Mouse (Mus musculus) regulatory T cell (primary cell): ENCODE data around the gene Cttnbp2nl.

Source experiments
- in situ Hi-C: fragments of 300-600 bp; cut with MboI, MseI; formaldehyde crosslinking; loops from one replicate; pipeline ENCODE4 v1.15.1; 2025; ENCODE audit warnings: high pct_unique_total_duplicates

The Cttnbp2nl gene

DNA sequence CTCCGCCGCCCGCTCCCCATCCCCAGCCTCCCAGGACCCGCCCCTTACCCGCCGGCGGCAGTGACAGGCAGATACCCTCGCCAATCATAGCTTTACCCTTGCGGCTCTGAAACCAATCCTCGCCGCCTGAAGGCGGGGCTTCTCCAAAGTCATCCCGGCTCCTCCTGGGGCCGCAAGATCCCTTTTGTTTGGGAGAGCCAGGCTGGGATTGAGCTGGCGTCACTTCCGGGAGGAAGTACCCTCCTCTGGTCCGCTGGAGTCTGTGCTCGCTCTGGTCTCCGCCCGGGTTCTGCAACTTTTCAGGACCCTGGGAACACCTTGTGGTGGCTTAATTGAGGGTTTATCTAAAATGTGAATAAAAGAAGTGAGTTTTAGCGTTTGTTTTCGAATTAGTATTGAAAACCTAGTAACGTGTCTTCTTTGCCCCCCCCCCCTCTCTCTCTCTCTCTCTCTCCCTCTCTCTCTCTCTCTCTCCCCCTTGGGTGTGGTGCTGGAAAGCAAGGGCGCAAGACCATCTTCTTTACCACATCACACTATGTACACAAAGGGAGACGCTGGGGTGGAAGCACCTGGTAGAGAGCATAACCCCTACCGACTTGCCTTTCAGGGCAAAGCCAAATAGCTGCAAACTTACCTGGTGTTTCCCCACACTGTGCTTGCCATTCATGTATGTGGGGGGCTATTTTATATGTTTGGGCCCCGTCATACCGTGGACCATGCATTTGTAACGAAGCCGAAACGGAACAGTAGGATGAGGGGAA lies at the start of gene Cttnbp2nl:
TSS of gene Cttnbp2nl (minus strand) at position 210 of the 761 bp plus-strand sequence.
- in situ Hi-C loops, result no loop called here

DNA sequence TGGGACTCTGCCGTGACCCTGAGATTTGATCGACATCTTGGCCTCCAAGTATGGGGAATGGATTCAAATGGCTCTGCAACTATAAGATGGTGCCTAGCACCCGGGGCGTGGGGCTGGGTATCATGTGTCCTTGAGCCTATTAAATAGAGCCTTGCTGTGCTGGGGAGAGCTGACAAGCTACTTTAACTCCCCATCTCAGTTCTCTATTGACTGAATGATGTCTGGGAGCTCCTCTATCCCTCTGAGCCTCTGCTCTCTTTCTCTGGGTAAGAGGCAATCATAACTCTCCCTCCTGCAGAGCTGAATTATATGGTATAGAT lies 47.3 kb upstream of the Cttnbp2nl start:
- in situ Hi-C loops, result no loop called here

DNA sequence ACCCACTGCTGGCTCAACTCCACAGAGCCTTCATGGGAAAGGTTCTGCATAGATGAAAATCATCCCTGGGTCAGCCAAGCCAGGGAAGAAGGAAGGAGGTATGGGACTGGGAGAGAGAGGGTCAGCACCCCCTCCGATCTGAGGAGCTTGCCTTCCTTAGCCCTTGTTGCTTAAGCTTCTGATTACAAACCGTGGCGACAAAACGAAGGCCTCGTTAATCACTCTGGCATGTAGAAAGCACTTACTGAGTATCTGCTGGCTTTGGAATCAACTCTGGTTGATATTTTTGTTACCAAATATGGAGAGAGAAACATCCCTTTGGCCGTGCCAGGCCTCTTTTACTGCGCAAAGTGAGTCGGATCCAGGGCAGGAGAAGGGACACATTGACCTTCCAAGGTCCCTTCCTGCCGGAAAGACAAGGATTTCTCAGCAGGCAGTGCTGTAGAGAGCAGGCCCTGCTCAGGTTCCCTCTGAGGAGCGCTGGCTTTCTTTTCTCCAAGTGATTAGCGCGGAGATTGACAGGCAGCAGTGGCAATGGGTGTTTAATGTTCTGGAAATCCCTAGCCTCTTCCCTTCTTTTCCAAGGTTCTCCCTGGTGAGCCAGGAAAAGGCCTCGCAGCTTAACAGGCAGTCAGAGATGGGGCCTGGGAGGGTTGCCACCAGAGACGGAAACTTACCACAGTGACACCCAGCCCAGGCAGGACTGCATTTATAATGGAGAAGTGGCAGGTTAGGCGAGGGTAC lies 46.8 kb upstream of the Cttnbp2nl start:
- in situ Hi-C loops, result loop anchor here (5.0 kb wide), 1 partner anchor 43 kb away; no protein-coding TSS in a partner anchor

DNA sequence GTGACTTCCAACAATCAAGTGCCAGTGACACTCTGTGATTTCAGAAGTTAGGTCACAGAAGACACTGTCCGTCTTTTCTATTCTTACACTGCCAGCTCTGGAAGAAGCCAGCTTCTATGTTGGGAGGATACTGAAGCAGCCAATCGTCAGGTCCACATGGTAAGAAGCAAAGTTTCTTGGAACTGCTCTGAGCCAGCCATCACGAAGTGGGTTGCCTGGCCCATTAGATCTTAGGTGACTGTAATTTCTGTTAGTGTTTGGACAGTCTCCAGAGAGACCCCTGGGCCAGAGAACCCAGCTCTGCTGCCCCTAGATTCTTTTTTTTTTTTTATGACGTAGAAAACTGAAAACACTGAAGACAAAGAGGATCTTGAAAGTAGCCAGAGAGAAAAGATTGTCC lies 44.6 kb upstream of the Cttnbp2nl start:
- in situ Hi-C loops, result loop anchor here (5.0 kb wide), 1 partner anchor 45 kb away; no protein-coding TSS in a partner anchor

DNA sequence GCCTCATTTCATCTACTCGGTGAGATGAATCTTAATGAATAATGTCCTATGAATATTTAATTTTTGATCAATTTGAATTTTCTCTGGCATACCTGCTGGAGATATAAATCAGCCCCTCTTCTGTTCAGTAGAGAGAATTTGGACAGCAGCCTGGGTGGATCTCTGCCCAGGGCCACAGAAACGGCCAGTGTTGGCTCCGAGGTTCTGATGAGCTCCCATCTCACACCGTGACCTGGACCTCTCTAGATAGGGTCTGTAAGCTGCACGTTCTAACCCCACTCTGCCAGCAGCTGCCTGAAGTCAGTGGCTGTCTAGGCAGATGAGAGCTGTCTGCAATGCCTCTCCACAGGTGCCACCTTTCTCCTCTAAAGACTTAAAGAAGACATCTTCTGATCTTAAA lies 42.1 kb upstream of the Cttnbp2nl start:
- in situ Hi-C loops, result loop anchor here (5.0 kb wide), 1 partner anchor 47 kb away; no protein-coding TSS in a partner anchor

DNA sequence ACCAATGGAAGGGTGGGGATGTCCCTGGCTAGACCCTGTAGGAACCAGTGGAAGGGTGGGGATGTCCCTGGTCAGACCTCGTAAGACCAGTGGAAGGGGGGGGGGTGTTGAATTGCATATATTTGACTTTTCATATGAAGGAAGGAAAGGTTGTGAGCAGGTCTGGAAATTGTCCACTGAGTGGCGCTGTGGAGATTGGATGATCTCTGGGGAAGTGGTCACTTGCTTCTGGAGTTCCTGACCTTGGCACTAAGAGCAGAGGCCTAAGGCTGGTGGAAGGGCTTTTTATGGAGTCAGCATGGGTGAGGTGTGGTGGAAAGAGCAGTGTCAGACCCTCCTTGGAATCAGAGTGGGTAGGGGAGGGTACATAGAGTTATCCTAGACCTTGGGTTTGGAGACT lies 41.5 kb upstream of the Cttnbp2nl start:
- in situ Hi-C loops, result no loop called here

DNA sequence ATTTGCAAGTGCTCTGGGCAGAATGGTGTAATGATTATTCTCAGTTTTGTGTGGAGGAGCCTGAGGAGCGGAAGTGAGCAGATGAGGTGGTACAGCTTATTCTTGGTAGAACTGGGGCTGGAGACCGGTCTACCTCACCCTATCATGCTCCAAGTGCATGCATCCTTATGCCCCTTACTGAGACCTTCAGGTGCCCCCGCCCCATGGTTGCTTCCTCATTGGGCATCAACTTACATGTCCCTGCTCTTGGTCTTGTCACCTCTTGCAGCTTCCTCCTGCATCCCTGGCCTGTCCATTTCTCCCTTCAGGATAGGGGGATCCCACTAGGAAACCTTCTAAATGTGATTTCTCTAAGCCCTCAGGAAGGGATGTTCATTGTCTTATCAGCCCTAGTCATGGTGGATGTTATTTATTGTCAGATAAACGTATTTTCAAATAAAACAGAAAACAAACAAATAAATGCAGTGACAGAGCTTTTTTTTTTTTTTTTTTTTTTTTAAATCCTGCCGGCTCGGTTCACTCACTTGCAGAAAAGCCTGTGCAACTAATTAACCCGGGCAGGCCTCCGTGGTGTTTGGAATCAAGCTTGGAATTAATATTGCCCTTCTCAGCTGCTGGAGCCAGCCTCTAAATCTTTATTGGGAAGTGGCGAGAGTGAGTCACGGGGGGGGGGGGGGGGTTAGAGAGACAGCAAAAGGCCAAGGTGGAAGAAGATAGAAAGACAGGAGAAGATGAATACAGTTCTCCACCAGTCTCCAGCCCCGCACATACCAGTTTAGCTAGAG lies 40.0 kb upstream of the Cttnbp2nl start:
- in situ Hi-C loops, result no loop called here

DNA sequence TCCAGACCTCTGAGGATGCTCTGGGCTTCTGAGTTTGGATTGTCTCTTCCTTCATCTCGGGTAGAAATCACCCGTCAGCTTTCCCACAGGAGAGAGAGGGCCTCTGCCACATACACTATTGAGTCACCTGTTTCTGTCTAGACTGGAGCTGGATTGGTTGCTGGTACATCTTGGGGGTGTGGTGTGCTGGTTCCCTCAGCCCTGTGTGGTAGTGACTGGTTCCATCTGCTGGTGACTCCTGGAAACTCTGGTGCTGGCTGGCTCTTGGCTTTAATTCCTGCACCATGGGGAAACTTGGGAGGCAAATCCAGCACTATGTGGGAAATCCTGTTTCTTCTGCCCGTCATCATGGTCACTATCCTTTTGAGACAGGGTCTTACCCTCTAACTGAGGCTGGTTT lies 38.0 kb upstream of the Cttnbp2nl start:
- in situ Hi-C loops, result no loop called here

DNA sequence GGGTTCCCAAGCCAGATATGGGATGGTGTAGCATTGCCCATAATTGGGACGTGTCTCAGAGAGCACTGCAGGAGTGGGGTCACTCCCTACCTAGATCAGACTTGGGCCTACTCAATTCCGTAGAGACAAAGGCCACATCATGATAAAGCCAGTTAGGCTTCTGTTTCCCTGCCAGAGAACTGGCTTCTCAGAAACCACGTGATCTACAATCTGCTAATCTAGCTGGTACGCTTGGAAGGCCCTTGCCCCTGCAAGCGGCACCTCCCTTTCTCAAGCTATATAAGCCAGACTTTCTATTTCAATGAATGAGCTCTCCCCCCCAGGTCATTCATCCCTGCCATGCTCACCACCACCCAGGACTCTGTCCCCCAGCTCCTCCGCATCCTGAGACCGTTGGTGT lies 37.2 kb upstream of the Cttnbp2nl start:
- in situ Hi-C loops, result no loop called here

DNA sequence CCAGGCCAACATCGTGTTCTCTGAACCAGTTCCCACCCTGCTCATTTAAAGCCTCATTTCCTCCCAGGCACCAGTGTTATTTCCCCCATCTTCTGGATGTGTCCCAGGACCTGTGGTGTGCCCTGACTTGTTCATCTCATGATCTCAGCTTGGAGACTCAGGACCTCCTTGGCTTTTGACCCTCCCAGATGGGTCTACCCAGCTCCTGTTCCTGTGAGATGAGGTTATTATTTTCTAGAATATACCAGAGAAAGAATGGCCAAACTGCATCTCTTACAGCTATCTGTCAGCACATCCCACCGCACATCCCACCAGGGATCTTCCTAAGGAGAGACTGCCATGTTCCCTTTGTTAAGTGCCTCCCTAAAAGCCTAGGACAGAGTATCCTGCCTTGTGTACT lies 35.7 kb upstream of the Cttnbp2nl start:
- in situ Hi-C loops, result no loop called here

DNA sequence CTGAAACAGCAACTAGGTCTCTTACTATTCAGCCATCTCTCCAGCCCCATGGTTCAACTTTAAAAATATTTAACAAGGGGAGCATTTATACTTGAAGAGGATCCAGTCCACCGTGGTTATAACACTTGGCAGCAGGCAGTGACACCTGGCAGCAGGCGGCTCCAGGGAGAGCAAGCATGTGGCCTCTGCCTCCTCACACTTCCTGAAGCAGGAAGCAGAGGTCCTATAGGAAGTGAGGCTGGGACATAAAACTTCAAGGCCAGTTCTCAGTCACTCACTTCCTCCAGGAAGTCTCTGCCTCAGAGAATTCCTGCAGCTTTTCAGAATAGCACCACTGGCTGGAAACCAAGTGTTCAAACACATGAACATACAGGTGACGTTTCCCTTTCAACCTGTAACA lies 34.4 kb upstream of the Cttnbp2nl start:
- in situ Hi-C loops, result no loop called here

DNA sequence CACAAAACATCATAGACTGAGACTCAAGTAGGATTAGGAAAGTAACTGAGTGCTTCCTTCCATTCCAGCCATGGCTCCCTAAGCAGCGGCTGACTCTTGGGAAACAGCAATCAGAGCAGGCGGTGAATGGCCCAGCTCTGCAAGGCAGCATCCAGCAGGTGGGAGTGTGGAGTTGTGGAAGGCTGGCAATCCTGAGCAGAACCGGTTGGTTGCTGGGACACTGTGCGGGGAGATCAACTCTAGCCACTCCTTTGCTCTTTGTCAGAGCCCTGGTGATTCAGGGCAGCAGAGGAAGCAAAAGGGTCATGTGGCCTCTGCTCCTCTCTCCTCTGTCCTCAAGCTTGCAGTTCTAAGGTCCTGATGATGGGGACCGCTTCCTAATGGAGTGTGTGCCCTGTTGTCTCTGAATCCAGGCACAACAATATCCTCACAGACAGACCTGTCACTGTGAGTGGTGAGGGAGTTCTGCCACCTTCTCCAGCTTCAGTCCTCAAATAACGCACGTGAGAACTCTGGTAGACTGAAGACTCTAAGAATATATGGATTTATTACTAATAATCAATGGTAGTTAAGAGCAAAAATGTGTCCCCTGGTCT lies 25.4 kb upstream of the Cttnbp2nl start:
- in situ Hi-C loops, result no loop called here

DNA sequence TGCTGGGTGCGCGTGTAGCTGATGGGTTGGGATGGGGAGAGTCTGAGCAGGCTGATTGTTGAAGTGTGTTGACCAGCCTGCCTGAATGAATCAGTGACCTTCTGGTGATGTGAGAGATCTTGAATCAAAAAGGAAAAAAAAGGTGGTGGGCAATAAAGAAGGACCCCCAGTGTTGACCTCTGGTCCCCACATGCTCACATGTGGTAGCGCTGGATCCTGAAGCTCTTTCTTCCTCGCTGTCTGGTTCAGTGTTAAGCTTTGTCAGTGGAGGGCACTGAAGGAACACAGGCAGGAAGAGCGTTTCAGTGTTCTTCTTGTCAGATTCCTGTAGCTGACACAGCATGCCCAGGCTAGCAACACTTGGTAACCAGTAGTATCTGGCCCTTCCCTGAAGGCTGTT lies 22.9 kb upstream of the Cttnbp2nl start:
- in situ Hi-C loops, result no loop called here

DNA sequence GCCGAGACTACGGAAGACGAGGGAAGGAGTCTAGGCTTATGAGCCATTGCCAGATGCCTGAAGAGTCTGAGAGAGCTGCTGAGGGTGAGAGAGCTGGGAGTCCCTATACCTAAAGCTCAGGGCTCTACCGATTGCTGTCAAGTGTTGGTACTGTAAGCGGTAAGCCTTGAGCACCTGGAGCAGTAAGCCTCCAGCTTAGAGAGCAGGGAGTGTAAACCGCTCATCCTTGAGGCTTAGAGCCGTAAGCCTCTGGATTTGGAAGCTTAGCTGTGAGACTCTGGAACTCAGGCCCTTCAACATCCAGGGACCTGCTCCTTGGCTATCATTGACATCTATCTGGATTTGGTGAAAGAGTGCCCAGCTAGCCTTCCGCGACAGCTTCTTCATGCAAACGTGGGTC lies 19.6 kb upstream of the Cttnbp2nl start:
- in situ Hi-C loops, result no loop called here

DNA sequence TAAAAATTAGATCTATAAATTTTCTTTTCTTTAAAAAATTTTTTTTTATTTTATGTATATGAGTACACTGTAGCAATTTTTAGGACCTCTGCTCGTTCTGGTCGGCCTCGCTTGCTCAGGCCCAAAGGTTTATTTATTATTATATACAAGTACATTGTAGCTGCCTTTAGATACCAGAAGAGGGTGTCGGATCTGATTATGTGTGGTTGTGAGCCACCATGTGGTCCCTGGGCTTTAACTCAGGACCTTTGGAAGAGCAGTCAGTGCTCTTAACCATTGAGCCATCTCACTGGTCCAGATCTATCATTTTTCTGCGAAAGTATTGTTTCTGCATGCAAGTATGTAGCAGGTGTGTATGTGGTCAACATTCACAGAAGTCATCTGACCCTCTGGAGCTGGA lies 18.3 kb upstream of the Cttnbp2nl start:
- in situ Hi-C loops, result no loop called here

DNA sequence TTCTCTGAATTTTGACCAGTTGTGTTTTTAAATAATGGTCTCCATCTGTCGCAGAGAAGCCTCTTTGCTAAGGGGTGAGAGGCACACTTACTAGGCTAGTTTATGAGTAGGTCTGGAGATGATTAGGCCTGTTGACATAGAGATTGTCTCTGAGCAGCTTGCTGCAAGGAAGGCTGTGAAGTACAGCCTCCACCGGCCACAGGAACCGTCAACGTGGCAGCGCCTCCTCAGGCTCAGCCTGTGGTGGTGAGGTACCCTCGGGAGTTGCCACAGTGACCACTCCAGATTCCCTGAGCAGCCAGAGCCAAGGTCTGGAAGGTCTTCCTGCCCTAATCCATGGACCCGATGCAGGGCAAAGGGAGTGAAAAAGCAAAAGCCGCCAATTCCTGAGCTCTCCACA lies 17.6 kb upstream of the Cttnbp2nl start:
- in situ Hi-C loops, result no loop called here

DNA sequence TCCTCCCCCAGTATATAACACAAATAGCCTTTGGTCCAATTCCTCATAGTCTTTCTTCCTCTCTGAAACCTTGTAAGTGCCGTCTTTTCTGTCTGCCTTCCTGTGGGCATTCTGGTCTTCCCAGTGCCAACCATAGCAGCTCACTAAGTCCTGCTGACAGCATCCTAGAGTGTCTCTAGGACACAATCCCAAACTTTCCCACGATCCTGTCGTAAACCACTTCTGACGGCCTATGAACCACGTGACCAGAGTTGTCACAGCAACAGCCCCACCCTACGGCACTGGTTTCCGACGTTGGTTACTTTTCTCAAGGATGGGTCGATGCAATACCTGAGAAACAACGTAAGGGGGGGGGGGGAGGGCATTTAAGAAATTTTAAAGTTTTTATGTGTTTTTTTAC lies 13.6 kb upstream of the Cttnbp2nl start, which contains the start of gene 4930564D02Rik:
TSS of gene 4930564D02Rik (plus strand) at position 301 of the 400 bp plus-strand sequence.
- in situ Hi-C loops, result no loop called here

DNA sequence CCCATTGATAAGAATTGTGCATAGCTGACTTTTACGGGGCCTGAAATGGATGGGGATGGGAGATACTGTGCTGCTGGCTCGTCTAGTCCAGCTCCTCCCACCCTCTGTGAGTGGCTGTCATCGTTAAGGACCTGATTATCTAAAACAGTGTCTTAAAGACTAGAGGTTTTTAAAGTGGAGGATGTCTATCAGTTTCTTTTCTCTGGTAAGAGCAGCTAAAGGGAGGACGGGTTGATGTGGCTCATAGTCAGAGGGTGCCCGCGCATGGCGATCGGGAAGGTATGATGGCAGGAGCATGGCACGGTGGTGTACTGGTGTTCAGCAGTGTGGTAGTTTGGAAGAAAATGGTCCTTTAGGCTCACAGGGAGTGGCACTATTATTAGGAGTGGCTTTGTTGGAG lies 9.7 kb upstream of the Cttnbp2nl start:
- in situ Hi-C loops, result loop anchor here (5.0 kb wide), 1 partner anchor 70 kb away; no protein-coding TSS in a partner anchor

DNA sequence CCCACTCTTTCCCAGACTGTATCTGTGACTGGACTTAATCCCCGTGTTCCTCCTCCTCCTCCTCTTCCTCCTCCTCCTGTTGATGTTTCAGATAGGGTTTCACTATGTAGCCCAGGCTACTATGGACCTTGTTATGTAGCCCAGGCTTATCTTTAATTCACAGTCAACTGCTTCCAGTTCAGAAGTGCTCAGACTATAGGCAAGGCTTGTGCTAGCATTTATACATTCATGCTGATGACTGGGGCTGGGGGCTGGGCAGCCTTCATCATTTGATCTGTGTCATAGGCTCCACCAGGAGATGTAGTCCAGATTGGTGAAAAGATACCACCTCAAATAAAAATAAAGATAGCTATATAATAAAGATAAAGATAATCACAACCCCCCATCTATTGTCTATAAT lies 9.0 kb upstream of the Cttnbp2nl start:
- in situ Hi-C loops, result loop anchor here (5.0 kb wide), 1 partner anchor 70 kb away; no protein-coding TSS in a partner anchor

DNA sequence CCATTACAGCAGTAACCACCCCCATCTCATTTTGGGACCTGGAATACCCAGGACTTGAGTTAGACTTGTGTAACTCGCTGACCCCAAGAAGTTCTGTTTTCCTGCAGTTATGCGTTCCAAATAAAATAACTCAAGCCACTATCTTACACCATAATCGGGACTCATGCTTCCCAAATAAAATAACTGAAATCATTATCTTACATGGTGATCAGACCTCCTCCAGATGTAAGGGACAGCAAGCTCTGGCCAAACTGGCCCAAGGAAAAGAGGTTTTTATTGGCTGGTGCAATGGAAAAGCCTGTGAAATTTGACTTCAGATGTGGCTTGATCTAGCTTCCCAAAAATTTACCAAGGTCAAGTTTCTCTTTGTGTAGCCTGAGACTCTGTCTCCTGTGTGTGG lies 8.6 kb upstream of the Cttnbp2nl start:
- in situ Hi-C loops, result loop anchor here (5.0 kb wide), 1 partner anchor 69 kb away; no protein-coding TSS in a partner anchor

DNA sequence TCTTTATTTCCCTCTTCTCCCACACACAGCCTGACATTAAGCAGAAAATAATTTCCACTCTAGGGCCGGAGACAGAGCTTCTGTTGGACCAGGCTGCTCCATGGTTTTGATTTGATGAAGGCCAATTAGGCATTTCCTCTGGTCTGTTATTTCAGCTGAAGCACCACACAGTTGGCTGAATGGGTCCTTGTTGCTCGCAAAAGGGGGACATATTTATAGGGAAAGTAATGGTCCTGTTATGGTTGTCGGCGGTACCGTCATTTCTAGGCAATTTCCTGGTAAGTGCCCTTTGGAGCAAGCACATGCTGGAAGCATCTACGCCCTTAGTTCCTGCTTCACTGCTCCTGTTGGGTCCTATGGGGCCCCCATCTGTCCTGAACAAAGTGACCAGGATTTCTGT lies 8.0 kb upstream of the Cttnbp2nl start:
- in situ Hi-C loops, result loop anchor here (5.0 kb wide), 1 partner anchor 69 kb away; no protein-coding TSS in a partner anchor
